Mouse (Mus musculus) heart, adult 2 months (tissue): Measurements from ENCODE around the gene Cbx3.

Experiments used
- CTCF ChIP-seq: fragments of 200-600 bp; IDR thresholded peaks from 2 replicates; pipeline ENCODE4 v1.8.1; 2022; ENCODE audit warnings: antibody characterized with exemption, mild to moderate bottlenecking, moderate library complexity
- EP300 ChIP-seq: fragments of 200-500 bp; IDR thresholded peaks from 2 replicates; pipeline ENCODE4 v1.6.1; 2011; ENCODE audit warnings: low read depth, low read length, control low read depth; ENCODE audit not compliant: insufficient read depth
- POLR2A ChIP-seq: fragments of 200-500 bp; IDR thresholded peaks from 2 replicates; pipeline ENCODE4 v1.6.1; 2011; ENCODE audit warnings: mild to moderate bottlenecking, low read depth, low read length, control low read depth; ENCODE audit not compliant: insufficient read depth

- TF ChIP-seq POLR2A: no peak
- TF ChIP-seq CTCF: no peak
- no peak for TF ChIP-seq EP300
These were observed 59.3 kb downstream of the Cbx3 start for GRCm38 (mm10) chr6:51529457-51529856.
